Mouse (Mus musculus) spleen, postnatal 4 days (tissue): ENCODE data around the gene 9530068E07Rik.

Experiments
- DNase-seq, 2 experiments: peaks; one replicate each; pipeline ENCODE4 v3.0.0; 2022; ENCODE audit warnings: low spot score in 2 of 2

Gene 9530068E07Rik

DNA sequence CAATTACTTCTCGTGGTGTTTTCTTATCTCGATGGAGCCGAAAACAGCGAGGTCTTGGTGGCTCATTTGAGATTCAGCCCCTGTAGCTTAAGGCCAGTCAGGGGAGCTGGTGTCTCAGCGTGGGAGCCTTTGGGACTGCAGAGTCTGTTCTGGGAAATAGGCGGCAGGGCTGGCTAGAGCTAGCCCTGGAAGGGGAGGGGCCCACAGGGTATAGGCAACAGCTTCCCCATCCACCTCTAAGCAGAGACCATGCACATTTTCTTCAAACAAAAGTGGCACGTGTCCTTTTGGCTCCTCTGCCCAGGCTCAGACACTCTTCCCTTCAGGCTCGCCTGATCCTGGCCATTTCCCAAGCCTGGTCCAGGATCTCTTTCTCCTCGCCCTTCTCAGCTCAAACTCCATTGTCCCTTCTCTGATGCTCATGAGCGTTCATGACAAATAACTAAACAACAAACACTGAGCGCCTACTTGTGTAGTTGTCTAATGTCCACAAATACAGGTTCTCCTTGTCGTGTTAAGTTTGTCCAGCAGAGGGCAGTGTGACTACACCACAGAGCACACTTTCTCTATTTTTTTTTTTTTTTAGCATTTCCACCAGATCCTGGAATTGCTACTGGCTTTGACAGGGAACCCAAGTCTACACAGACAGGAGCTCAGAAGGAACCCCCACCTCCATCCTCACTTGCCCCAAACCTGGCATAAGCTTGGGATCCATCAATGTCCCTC lies 25.0 kb downstream of the 9530068E07Rik start:
- peak; percentile 41 to 79 for DNase-seq

DNA sequence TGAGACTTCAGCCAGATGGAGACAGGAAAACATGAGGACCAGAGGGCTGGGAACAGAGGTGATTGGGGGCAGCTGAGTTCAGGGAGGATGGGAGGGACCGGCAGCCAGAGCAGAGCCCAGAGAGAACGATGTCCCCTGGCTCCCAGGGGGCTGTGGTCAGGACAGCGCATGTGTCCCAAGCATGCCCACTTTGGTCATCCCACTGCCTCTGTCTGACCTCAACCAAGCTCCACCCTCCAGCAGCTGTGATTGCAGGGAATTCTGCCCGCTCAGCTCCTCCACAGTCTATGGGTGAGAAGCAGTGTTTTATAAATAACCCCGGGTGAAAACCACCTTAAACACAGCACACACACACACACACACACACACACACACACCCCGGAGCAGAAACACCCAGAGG lies 33.2 kb downstream of the 9530068E07Rik start:
- DNase-seq, result no peak

DNA sequence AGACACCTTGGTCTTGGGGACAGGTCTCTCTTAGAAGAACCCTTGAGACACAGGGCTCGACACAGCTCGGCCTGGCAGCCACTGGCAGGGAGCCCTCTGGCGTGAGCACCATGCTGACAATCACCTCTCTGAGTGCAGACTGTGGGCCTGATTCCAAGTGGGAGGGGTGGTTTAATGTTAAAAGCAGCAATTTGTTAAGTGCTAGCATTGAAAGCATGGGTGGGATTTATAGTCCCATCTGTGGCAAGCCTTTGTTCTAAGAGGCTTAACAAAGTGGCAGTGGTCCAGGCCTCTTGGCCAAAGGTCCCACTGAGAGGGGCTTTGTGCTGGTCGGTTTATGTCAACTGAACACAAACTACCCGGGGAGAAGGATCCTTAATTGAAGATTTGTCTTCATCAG lies 35.4 kb downstream of the 9530068E07Rik start:
- no peak for DNase-seq

DNA sequence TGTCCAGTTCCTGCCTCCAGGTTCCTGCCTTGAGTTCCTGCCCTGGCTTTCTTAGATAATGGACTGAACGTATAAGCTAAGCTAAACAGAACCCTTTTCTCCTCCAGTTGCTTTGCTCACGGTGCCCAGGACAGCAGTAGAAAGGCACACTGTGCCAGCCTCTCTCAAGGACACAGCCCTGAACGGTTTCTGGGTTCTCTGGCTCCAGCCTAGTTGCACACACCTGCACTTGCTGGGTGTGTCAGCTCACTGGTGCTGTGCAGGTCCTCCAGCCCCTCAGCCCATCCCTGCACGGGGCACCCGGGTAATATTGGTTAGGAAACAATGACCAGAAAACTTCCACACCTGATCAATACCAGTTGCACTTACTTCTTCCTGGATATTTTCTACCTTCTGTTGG lies 35.9 kb downstream of the 9530068E07Rik start:
- no peak for DNase-seq

DNA sequence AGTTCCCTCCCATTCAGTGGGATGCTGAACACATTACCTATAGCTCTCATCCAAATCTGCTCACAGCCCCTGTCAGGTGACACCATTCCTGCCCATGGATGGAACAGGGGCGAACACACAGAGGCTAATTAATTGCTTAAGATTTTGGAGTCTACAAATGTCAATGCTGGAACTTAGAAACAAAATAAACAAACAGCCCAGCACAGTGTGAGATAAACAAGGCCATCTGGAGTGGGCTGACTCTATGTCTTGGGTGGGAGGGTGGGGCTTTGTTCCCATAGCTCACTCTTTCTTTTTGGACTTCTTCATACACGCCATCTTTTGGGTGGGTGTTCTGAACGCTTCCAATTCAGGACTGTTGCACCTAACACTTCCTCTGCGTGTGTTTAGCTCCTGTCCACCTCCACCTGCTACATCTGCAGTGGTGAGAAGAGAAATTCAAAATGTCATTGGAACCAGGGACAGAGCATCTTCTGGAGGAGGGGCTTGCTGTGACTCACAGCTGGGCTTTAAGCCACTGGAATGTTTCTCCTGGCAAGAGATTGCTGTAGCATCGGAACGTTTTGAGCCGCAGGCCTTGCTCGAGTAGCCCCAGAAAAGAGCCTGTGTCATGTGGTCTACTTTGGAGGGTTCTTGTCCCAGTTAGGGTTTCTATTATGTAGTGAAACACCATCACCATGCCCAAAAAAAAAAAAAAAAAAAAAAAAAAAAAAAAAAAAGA lies 37.0 kb downstream of the 9530068E07Rik start:
- no peak for DNase-seq

DNA sequence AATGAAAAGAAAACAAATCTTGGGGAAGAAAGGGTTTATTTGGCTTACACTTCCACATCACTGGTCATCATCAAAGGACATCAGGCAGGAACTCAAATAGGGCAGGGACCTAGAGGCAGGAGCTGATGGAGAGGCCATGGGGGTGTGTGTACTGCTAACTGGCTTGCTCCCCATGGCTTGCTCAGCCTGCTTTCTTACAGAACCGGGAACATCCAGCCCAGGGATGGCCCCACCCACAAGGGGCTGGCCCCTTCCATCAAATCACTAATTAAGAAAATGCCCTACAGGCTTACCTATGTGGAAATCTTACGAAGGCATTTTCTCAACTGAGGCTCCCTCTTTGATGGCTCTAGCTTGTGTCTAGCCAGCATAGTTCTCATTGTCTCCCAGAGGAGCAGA lies 37.6 kb downstream of the 9530068E07Rik start:
- DNase-seq, result no peak

DNA sequence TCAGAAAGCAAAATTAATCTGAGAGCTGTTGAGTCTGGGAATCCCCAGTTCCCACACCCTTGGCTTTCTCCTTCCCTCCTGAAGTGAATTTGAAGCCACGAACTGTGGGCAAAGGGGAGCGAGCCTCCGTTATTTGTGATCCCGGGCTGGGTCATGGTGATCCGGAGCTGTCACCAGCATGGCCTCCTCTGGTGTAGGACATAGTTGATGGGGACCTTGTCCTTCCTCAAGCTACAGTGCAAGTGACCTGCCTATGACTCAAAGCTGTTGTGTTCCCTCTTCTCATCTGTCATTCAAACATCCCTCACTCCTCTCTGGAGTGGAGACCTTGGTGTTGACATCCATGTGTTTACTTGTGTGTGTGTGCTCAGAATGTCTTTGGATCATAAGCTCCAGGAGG lies 39.2 kb downstream of the 9530068E07Rik start:
- DNase-seq, result no peak

DNA sequence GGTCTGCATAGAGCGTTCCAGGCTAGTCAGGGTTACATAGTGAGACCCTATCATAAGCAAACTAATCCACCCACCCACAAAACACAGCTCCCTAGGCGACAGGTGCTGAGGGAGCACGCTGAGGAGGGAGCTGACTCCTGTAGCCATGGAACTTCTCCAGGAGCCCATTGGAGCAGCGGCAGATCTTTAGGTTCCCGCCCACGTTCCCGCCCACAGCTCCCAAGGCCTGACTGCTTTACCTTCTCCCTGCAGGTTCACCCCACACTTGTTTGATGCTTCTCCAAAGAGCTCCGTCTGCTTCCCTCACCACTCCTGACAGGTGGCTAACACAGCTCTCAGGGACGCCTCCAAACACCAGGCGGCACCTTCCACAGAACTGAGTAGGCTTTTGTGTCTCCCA lies 40.9 kb downstream of the 9530068E07Rik start:
- no peak for DNase-seq

DNA sequence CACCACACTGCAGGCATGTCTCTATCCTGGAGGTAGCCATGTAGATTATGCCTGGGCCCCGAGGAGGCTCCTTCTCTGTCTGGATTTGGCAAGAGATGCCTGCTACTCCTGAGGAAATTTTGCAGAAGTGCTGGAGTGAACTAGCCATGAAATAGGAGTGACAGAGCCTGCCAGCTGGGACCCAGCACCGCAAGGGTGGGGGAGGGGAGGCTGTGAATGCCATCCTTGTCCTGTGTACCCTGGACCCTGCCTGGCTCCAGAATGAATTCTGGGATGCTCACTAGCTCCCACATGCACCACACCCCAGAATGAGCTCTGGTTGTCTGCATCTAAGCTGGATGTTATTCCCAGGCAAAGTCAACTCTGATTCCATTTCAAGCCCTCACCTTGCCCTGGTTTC lies 44.9 kb downstream of the 9530068E07Rik start:
- DNase-seq, result no peak

DNA sequence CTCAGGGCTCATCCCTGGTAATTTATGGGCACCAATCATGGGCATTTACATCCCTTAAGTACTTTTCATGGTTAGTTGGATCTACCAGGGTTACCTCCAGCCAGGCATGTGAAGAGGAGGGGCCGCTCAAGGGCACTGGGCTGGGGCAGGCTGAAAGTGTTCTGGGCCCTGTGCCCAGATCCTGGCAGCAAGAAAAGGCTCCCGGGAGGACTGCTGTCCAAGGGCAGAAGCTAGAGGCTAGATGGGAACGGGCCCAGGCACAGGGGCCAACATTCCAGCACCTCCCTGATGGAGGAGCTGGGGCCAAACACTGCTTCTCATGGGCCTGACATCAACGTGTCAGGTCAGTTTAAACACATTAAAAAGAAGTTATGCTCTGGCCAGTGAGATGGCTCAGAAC lies 51.0 kb downstream of the 9530068E07Rik start:
- no peak for DNase-seq

DNA sequence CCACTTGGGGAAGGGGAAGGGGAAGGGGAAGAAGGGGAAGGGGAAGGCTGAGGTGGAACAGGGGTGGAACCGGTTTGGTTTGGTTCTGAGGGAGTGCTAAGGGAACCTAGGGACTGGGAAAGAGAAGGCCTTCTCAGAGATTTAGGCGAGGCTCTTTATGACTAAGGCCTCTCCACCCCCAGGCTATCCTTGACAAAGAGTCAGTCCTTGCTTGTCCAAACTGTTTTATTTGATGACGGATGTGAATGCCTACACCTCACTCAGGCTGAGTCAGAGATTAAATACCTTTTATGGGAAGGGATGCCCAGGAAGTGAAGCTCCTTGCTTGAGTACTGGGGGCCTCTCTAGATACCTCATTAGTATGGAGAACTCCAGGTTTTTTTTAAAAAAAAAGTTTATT lies 52.8 kb downstream of the 9530068E07Rik start:
- no peak for DNase-seq

DNA sequence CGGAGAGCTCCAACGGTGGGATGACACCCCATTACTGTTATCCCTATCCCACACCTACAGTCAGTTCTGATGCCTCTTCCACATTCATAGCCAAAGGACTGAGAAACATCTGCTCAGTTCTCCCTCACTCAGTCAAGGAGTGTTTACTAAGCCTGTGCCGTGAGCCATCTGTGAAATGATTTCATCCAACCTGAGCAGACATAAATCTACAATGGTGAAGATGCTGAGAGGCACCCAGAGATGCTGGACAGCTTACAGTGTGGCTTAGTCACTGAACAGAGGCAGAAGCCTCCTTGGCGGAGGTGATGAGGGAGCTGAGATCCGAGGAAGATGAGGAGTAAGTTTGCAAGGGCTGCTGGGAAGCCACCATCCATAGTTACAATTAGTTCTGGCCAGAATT lies 62.1 kb downstream of the 9530068E07Rik start:
- no peak for DNase-seq
